ENCODE assay signal across 16 mouse cellular contexts in genomic region chr11:45670156-45670830, GRCm38 (mm10).
DNase-seq lines count a peak whose midpoint lies in the region; ATAC-seq and TF ChIP-seq lines count a peak whose summit lies in the region.
"Had no signal": no experiment of that assay in that cellular context is flagged by ENCODE, and none has a peak within 500 bp of the region (broad histone marks: within the 10 kb centered on the region; RNA-seq: fewer than 3 reads in every experiment).

No protein-coding gene starts in this region.

- no peak overlapping the region for H3K9ac ChIP-seq in hindbrain, embryonic 12.5 days
- no peak overlapping the region for H3K9ac ChIP-seq in hindbrain, embryonic 14.5 days
- H3K9ac ChIP-seq: heart, embryonic 15.5 days; limb, embryonic 13.5 days had no signal

- H3K4me1 ChIP-seq in hindbrain, embryonic 12.5 days: peaks cover 6% of the 10 kb centered on the region; the same call in 1 of the 2 replicates
- H3K4me1 ChIP-seq in hindbrain, embryonic 14.5 days (replicated peaks; ENCODE audit: control insufficient read depth, insufficient read depth, low read length): no peaks in the 10 kb centered on the region
- H3K4me1 ChIP-seq: heart, embryonic 15.5 days had no signal

- TF ChIP-seq POLR2A in brain, embryonic 14.5 days (IDR thresholded peaks at IDR 0.05; ENCODE audit: borderline replicate concordance, extremely low read depth, insufficient read depth, insufficient read length, poor library complexity, severe bottlenecking): no peak

- no peak for ATAC-seq in hindbrain, embryonic 12.5 days (ENCODE audit: low FRiP score)
- ATAC-seq in hindbrain, embryonic 14.5 days (ENCODE audit: low FRiP score): no peak
- ATAC-seq: forebrain, embryonic 16.5 days; hindbrain, postnatal 0 days; midbrain, embryonic 16.5 days had no signal

- no peak overlapping the region for H3K4me2 ChIP-seq in hindbrain, embryonic 12.5 days (replicated peaks)
- no peak overlapping the region for H3K4me2 ChIP-seq in hindbrain, embryonic 14.5 days (replicated peaks)
- H3K4me2 ChIP-seq: heart, embryonic 15.5 days; limb, embryonic 13.5 days had no signal

- H3K9me3 ChIP-seq in hindbrain, embryonic 12.5 days (replicated peaks): no peaks in the 10 kb centered on the region
- no peaks in the 10 kb centered on the region for H3K9me3 ChIP-seq in hindbrain, embryonic 14.5 days (ENCODE audit: control insufficient read depth, low read length)
- H3K9me3 ChIP-seq: heart, embryonic 15.5 days; limb, embryonic 13.5 days had no signal

- H3K27me3 ChIP-seq in hindbrain, embryonic 12.5 days: no peaks in the 10 kb centered on the region
- H3K27me3 ChIP-seq in hindbrain, embryonic 14.5 days (ENCODE audit: control insufficient read depth, insufficient read depth, low read length): no peaks in the 10 kb centered on the region
- H3K27me3 ChIP-seq: heart, embryonic 15.5 days; limb, embryonic 13.5 days had no signal

- no peaks in the 10 kb centered on the region for H3K36me3 ChIP-seq in hindbrain, embryonic 12.5 days
- no peaks in the 10 kb centered on the region for H3K36me3 ChIP-seq in hindbrain, embryonic 14.5 days (replicated peaks; ENCODE audit: control insufficient read depth, insufficient read depth)
- H3K36me3 ChIP-seq: heart, embryonic 15.5 days; limb, embryonic 13.5 days had no signal

- H3K27ac ChIP-seq in hindbrain, embryonic 12.5 days: peak overlapping the region; percentile 17; the same call in 1 of the 2 replicates
- no peak overlapping the region for H3K27ac ChIP-seq in hindbrain, embryonic 14.5 days
- H3K27ac ChIP-seq: heart, embryonic 15.5 days; hindbrain, postnatal 0 days; limb, embryonic 13.5 days; macrophage had no signal

- TF ChIP-seq CTCF in brain, embryonic 14.5 days (IDR thresholded peaks at IDR 0.05; ENCODE audit: borderline replicate concordance, extremely low read depth, insufficient read depth, insufficient read length): no peak

- no peak for DNase-seq in hindbrain, embryonic 14.5 days (ENCODE audit: low spot score)
- DNase-seq in brain, embryonic 14.5 days (ENCODE audit: low read depth): peak; percentile 14
- peak; percentile 53 for DNase-seq in embryo, embryonic 10.5 days (ENCODE audit: low spot score)
- peak; percentile 36 to 56 for DNase-seq in kidney, postnatal 4 days
- DNase-seq in heart, adult 8-10 months (ENCODE audit: low spot score): no peak
- no peak for DNase-seq in frontal cortex, postnatal 10 days (ENCODE audit: low spot score in 2 of 2)
- DNase-seq: cerebellum, postnatal 36 days; gastrocnemius, postnatal 36 days; lung, adult 2 months had no signal

- 36% methylated on average over 8 of the region's 8 CpGs for WGBS in hindbrain, embryonic 12.5 days
- WGBS in hindbrain, embryonic 14.5 days: 35% methylated on average over 8 of the region's 8 CpGs

- H3K4me3 ChIP-seq in hindbrain, embryonic 12.5 days: no peak overlapping the region
- H3K4me3 ChIP-seq in hindbrain, embryonic 14.5 days (replicated peaks; ENCODE audit: low read length): no peak overlapping the region
- H3K4me3 ChIP-seq: heart, embryonic 15.5 days; limb, embryonic 13.5 days had no signal

Comparison
In these comparisons a context has a peak if more than half of its experiments do, and no peak if none do; other contexts are left out.
1. DNase-seq: peak in brain, embryonic 14.5 days (single experiment), embryo, embryonic 10.5 days (single experiment) and kidney, postnatal 4 days (2 of 2); none in hindbrain, embryonic 14.5 days (single experiment), heart, adult 8-10 months (single experiment) and frontal cortex, postnatal 10 days (0 of 2).